Mouse (Mus musculus) CH12.LX (cell line): ENCODE results near the gene Cox18. TPM values are rescaled to one million over a fixed set of nuclear protein-coding genes. Genes with fewer than 3 reads are reported as not detected.

Experiments
- DNase-seq: peaks from one replicate; pipeline ENCODE4 v3.0.0-alpha.2; 2013; ENCODE audit errors: extremely low read depth
- H3K27ac ChIP-seq: 2 replicates; pipeline ENCODE4 v1.5.1; 2012; ENCODE audit warnings: low read depth, mild to moderate bottlenecking, control low read depth, moderate library complexity; ENCODE audit not compliant: insufficient read depth
- H3K27me3 ChIP-seq: replicated peaks from 2 replicates; pipeline ENCODE3; 2012; ENCODE audit warnings: inconsistent platforms
- H3K36me3 ChIP-seq, 2 experiments: replicated peaks in 1 of 2; 2 replicates each; pipeline versions ENCODE3 to v1.6.1; 2012; ENCODE audit warnings: inconsistent platforms in 1 of 2, low read length in 1 of 2, mild to moderate bottlenecking in 1 of 2, mixed read lengths in 1 of 2, moderate library complexity in 1 of 2; ENCODE audit not compliant: control insufficient read depth in 1 of 2, insufficient read depth in 1 of 2
- H3K4me1 ChIP-seq, 2 experiments: 2 replicates each; pipeline ENCODE4 v1.6.1; 2012; ENCODE audit warnings: inconsistent platforms in 1 of 2, moderate library complexity in 1 of 2; ENCODE audit not compliant: insufficient read depth in 2 of 2, control insufficient read depth in 1 of 2
- H3K4me2 ChIP-seq: 2 replicates; pipeline ENCODE4 v1.6.1; 2012; ENCODE audit warnings: low read depth, mild to moderate bottlenecking, control low read depth; ENCODE audit not compliant: poor library complexity, insufficient read depth, severe bottlenecking
- H3K4me3 ChIP-seq, 3 experiments: fragments of 150-350 bp in 1 of 3; sonication (generic) in 1 of 3; replicated peaks in 1 of 3; 2 replicates each; pipeline versions ENCODE3 to v1.5.1; 2011 to 2012; ENCODE audit warnings: low read depth in 2 of 3, low read length in 2 of 3, mild to moderate bottlenecking in 2 of 3, moderate library complexity in 2 of 3, control low read depth in 1 of 3, improper control_type of control experiment in 1 of 3, inconsistent platforms in 1 of 3, mixed read lengths in 1 of 3; ENCODE audit not compliant: poor library complexity in 1 of 3
- H3K79me2 ChIP-seq: replicated peaks from 2 replicates; pipeline ENCODE4 v1.6.1; 2012; ENCODE audit warnings: mild to moderate bottlenecking, moderate library complexity; ENCODE audit not compliant: control insufficient read depth, poor library complexity, insufficient read depth, severe bottlenecking; ENCODE audit errors: extremely low read depth
- H3K9ac ChIP-seq: 2 replicates; pipeline ENCODE4 v1.6.1; 2012; ENCODE audit warnings: low read depth, mild to moderate bottlenecking, control low read depth, moderate library complexity; ENCODE audit not compliant: insufficient read depth
- H3K9me3 ChIP-seq: replicated peaks from 2 replicates; pipeline ENCODE3; 2012; ENCODE audit warnings: low read length, inconsistent platforms, mixed read lengths
- BHLHE40 ChIP-seq: IDR thresholded peaks from 2 replicates; pipeline ENCODE4 v1.6.1; 2011; ENCODE audit warnings: mild to moderate bottlenecking, low read depth, low read length, improper control_type of control experiment
- CHD1 ChIP-seq: IDR thresholded peaks from 2 replicates; pipeline ENCODE4 v1.6.1; 2012; ENCODE audit warnings: low read depth, low read length, improper control_type of control experiment, inconsistent platforms
- ELF1 ChIP-seq: IDR thresholded peaks from 2 replicates; pipeline ENCODE4 v1.6.1; 2014; ENCODE audit warnings: low read depth, mild to moderate bottlenecking, inconsistent platforms, low read length, improper control_type of control experiment
- ETS1 ChIP-seq: conservative IDR thresholded peaks from 2 replicates; pipeline ENCODE4 v1.6.1; 2012; ENCODE audit warnings: low read depth, mild to moderate bottlenecking, inconsistent platforms, low read length, improper control_type of control experiment, moderate library complexity
- GABPA ChIP-seq: IDR thresholded peaks from 2 replicates; pipeline ENCODE4 v1.6.1; 2012; ENCODE audit warnings: low read depth, low read length, improper control_type of control experiment, inconsistent platforms; ENCODE audit not compliant: insufficient replicate concordance
- IRF4 ChIP-seq: IDR thresholded peaks from 2 replicates; pipeline ENCODE4 v1.6.1; 2014; ENCODE audit warnings: low read depth, mild to moderate bottlenecking, inconsistent platforms, low read length, improper control_type of control experiment
- JUN ChIP-seq: IDR thresholded peaks from 2 replicates; pipeline ENCODE4 v1.6.1; 2011; ENCODE audit warnings: low read depth, mild to moderate bottlenecking, low read length, improper control_type of control experiment, moderate library complexity; ENCODE audit not compliant: insufficient read depth
- KAT2A ChIP-seq: IDR thresholded peaks from 2 replicates; pipeline ENCODE4 v1.6.1; 2012; ENCODE audit warnings: low read length, improper control_type of control experiment, inconsistent platforms; ENCODE audit not compliant: insufficient replicate concordance
- MAX ChIP-seq: IDR thresholded peaks from 2 replicates; pipeline ENCODE4 v1.6.1; 2011; ENCODE audit warnings: low read length, improper control_type of control experiment
- MEF2A ChIP-seq: IDR thresholded peaks from 2 replicates; pipeline ENCODE4 v1.6.1; 2014; ENCODE audit warnings: low read depth, mild to moderate bottlenecking, inconsistent platforms, low read length, improper control_type of control experiment, borderline replicate concordance
- NELFE ChIP-seq: IDR thresholded peaks from 2 replicates; pipeline ENCODE4 v1.6.1; 2011; ENCODE audit warnings: low read depth, low read length, improper control_type of control experiment
- NRF1 ChIP-seq: IDR thresholded peaks from 2 replicates; pipeline ENCODE4 v1.6.1; 2014; ENCODE audit warnings: low read depth, mild to moderate bottlenecking, inconsistent platforms, low read length, improper control_type of control experiment, moderate library complexity
- RCOR1 ChIP-seq: conservative IDR thresholded peaks from 2 replicates; pipeline ENCODE4 v1.6.1; 2012; ENCODE audit warnings: low read depth, mild to moderate bottlenecking, inconsistent platforms, low read length, improper control_type of control experiment
- SIN3A ChIP-seq: IDR thresholded peaks from 2 replicates; pipeline ENCODE4 v1.6.1; 2012; ENCODE audit warnings: low read length, improper control_type of control experiment, inconsistent platforms
- UBTF ChIP-seq: IDR thresholded peaks from 2 replicates; pipeline ENCODE4 v1.6.1; 2012; ENCODE audit warnings: low read depth, mild to moderate bottlenecking, inconsistent platforms, low read length, improper control_type of control experiment, moderate library complexity
- USF1 ChIP-seq: IDR thresholded peaks from 2 replicates; pipeline ENCODE4 v1.6.1; 2014; ENCODE audit warnings: low read depth, mild to moderate bottlenecking, inconsistent platforms, low read length, improper control_type of control experiment
- dilution Hi-C: fragments of 300-500 bp; cut with MboI; formaldehyde crosslinking; loops from 2 replicates; pipeline ENCODE4 v1.14.3; 2020; ENCODE audit warnings: low sequenced_read_pairs; ENCODE audit not compliant: extremely low pct_unique_long_range_greater_than_20kb, extremely low pct_ligation_motif_present
- in situ Hi-C: fragments of 300-500 bp; cut with MboI; formaldehyde crosslinking; loops from 3 replicates; pipeline ENCODE4 v1.14.3; 2019; ENCODE audit warnings: low sequenced_read_pairs, low pct_ligation_motif_present, low pct_unique_long_range_greater_than_20kb, mixed read lengths
- polyA plus RNA-seq: library from polyadenylated mRNA; unstranded; fragments of >175 nt; gene quantifications from 2 replicates; pipeline ENCODE4 v1.2.1, GENCODE M21; 2012; ENCODE audit warnings: low read depth; ENCODE audit not compliant: insufficient read length
- total RNA-seq, 2 experiments: library from RNA; depleted of rRNA; stranded (reverse); fragments of 300-350 nt in 1 of 2; fragments of >200 nt in 1 of 2; gene quantifications; 2 replicates each; pipeline ENCODE4 v1.2.3; 2012 to 2014

Gene Cox18
- total and polyA plus RNA-seq, 3 experiments: 23.7 to 42.0 (median 40.8) TPM

DNA sequence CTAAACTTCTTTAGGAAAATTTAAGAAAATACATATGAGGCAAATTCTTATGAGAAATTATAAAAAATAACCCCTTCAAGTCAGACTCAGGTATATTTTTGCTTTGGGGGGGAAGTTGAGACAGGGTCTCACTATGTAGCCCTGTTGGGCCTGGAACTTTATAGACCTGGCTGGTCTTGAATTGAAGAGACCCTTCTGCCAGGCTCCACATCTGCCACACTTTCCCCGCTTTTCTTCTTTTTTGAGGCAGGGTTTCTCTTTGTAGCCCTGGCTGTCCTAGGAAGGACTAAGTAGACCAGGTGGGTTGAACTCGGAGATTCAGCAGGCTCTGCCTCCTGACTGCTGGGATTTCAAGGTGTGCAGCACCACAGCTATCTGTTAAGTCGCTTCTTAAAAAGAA, 2.9 kb upstream of the Cox18 start:
- DNase-seq: no peak
- H3K4me2 ChIP-seq: no peak overlapping the region
- H3K79me2 ChIP-seq: peaks cover 7% of the 10 kb centered on the region
- dilution Hi-C loops: no loop called here
- no peak overlapping the region for H3K9ac ChIP-seq
- no peak for TF ChIP-seq JUN
- TF ChIP-seq NELFE: no peak
- TF ChIP-seq KAT2A: no peak
- TF ChIP-seq CHD1: no peak
- no peak for TF ChIP-seq ETS1
- no peak for TF ChIP-seq GABPA
- no peak for TF ChIP-seq SIN3A
- TF ChIP-seq ELF1: no peak
- H3K4me1 ChIP-seq: peaks cover 0 to 19% of the 10 kb centered on the region in 2 experiments; a peak in 2 of 4 replicates
- H3K27me3 ChIP-seq: no peaks in the 10 kb centered on the region
- H3K36me3 ChIP-seq: peaks cover 28 to 63% of the 10 kb centered on the region in 2 experiments
- no peak overlapping the region for H3K4me3 ChIP-seq
- in situ Hi-C loops: loop anchor here (10.0 kb wide), 1 partner anchor 138 kb away; the partner anchor contains the start of genes Ankrd17 and Gm9958
- no peak overlapping the region for H3K27ac ChIP-seq
- no peaks in the 10 kb centered on the region for H3K9me3 ChIP-seq

DNA sequence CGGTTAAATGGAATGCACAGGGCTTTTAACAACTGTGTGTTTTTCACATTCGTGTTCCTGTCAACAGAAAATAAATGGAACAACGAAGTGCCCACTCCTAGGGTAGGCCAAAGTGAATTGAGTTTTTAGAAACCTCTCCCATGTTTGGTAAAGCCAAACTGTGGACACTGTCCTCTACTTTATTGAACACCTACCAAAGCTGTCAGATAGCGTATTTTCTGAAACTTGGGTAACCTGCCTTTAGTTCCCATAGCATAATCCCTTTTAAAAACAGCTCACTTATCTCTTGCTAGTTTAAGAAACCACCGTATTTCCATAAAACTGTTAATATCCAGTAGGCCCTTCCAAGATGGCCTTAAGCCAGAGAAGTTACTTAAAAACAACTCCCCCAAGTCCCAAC, 929 bp upstream of the Cox18 start:
- H3K9me3 ChIP-seq: no peaks in the 10 kb centered on the region
- dilution Hi-C loops (no loop called here), in situ Hi-C loops (loop anchor here (10.0 to 25.0 kb wide), 3 partner anchors 140 to 388 kb away; partner anchors contain the start of genes Afp, Ankrd17 and Gm9958)
- peaks cover 7% of the 10 kb centered on the region for H3K79me2 ChIP-seq
- H3K36me3 ChIP-seq: peaks cover 30 to 65% of the 10 kb centered on the region in 2 experiments
- H3K9ac ChIP-seq: no peak overlapping the region; the same call in 1 of the 2 replicates
- TF ChIP-seq MAX (no peak), USF1 (no peak), CHD1 (no peak), IRF4 (no peak), RCOR1 (no peak), KAT2A (no peak), MEF2A (no peak), BHLHE40 (no peak), NRF1 (no peak), UBTF (no peak)
- H3K27me3 ChIP-seq: no peaks in the 10 kb centered on the region
- peak overlapping the region in 2 of 3 experiments; percentile 23 to 24 for H3K4me3 ChIP-seq
- H3K27ac ChIP-seq: peak overlapping the region; percentile 49; the same call in 1 of the 2 replicates
- H3K4me2 ChIP-seq: peak overlapping the region; percentile 2; the same call in 1 of the 2 replicates
- peaks cover 0 to 19% of the 10 kb centered on the region in 2 experiments; a peak in 2 of 4 replicates for H3K4me1 ChIP-seq
- peak; percentile 13 for DNase-seq
